Mouse (Mus musculus) urinary bladder, postnatal 10 days (tissue): ENCODE results near the gene Pik3c2a.
"Not testable (repeated sequence)": the region's sequence is repeated elsewhere in the genome, so short reads cannot be mapped to it uniquely, and the experiment has no call there.

Source experiments
- DNase-seq: peaks from one replicate; pipeline ENCODE4 v3.0.0; 2022; ENCODE audit warnings: low spot score

Pik3c2a gene

GRCm38 (mm10) chr7:116392329-116392728 lies 50.9 kb downstream of the Pik3c2a start:
- no peak for DNase-seq

- DNase-seq: not testable (repeated sequence)
Observed at GRCm38 (mm10) chr7:116387389-116387788, 55.9 kb downstream of the Pik3c2a start.

GRCm38 (mm10) chr7:116379181-116379580 lies 64.1 kb downstream of the Pik3c2a start:
- DNase-seq: not testable (repeated sequence)

- DNase-seq: no peak
Observed at GRCm38 (mm10) chr7:116374284-116374683, 69.0 kb downstream of the Pik3c2a start.

GRCm38 (mm10) chr7:116336226-116336625 lies 107.0 kb downstream of the Pik3c2a start:
- DNase-seq: no peak

- DNase-seq: no peak
Observed at GRCm38 (mm10) chr7:116335133-116335532, 108.1 kb downstream of the Pik3c2a start.

GRCm38 (mm10) chr7:116334669-116335038 lies 108.6 kb downstream of the Pik3c2a start:
- DNase-seq: no peak

GRCm38 (mm10) chr7:116333713-116334668 lies 109.3 kb downstream of the Pik3c2a start, which contains the start of gene Rps13:
Gene Rps13, minus strand, starts transcription at chr7:116334195.
- peak; percentile 94 for DNase-seq

- DNase-seq: no peak
Observed at GRCm38 (mm10) chr7:116331246-116331645, 112.0 kb downstream of the Pik3c2a start.

- DNase-seq: no peak
Observed at GRCm38 (mm10) chr7:116329858-116330257, 113.4 kb downstream of the Pik3c2a start.

GRCm38 (mm10) chr7:116328777-116329176 lies 114.5 kb downstream of the Pik3c2a start:
- no peak for DNase-seq

GRCm38 (mm10) chr7:116327901-116328300 lies 115.3 kb downstream of the Pik3c2a start:
- DNase-seq: no peak

GRCm38 (mm10) chr7:116323331-116323964 lies 119.8 kb downstream of the Pik3c2a start:
- no peak for DNase-seq

- no peak for DNase-seq
Observed at GRCm38 (mm10) chr7:116309456-116309855, 133.8 kb downstream of the Pik3c2a start.

- DNase-seq: no peak
Observed at GRCm38 (mm10) chr7:116308632-116308991, 134.6 kb downstream of the Pik3c2a start.

GRCm38 (mm10) chr7:116307871-116308631 lies 135.2 kb downstream of the Pik3c2a start, which contains the start of gene Plekha7:
Gene Plekha7, minus strand, starts transcription at chr7:116308376.
- DNase-seq: no peak

GRCm38 (mm10) chr7:116307099-116307870 lies 136.0 kb downstream of the Pik3c2a start:
- peak; percentile 46 for DNase-seq

- no peak for DNase-seq
Observed at GRCm38 (mm10) chr7:116306601-116307000, 136.6 kb downstream of the Pik3c2a start.

- DNase-seq: no peak
Observed at GRCm38 (mm10) chr7:116301661-116302311, 141.5 kb downstream of the Pik3c2a start.

- no peak for DNase-seq
Observed at GRCm38 (mm10) chr7:116301144-116301543, 142.1 kb downstream of the Pik3c2a start.

- DNase-seq: no peak
Observed at GRCm38 (mm10) chr7:116298851-116299250, 144.4 kb downstream of the Pik3c2a start.
